Mouse (Mus musculus): Measurements from ENCODE around the gene Ank2.
A peak's percentile ranks its signal among the peaks of the same experiment; 100 is the strongest.
"Not testable (repeated sequence)": the region's sequence is repeated elsewhere in the genome, so short reads cannot be mapped to it uniquely, and the experiment has no call there.

Gene Ank2

DNA sequence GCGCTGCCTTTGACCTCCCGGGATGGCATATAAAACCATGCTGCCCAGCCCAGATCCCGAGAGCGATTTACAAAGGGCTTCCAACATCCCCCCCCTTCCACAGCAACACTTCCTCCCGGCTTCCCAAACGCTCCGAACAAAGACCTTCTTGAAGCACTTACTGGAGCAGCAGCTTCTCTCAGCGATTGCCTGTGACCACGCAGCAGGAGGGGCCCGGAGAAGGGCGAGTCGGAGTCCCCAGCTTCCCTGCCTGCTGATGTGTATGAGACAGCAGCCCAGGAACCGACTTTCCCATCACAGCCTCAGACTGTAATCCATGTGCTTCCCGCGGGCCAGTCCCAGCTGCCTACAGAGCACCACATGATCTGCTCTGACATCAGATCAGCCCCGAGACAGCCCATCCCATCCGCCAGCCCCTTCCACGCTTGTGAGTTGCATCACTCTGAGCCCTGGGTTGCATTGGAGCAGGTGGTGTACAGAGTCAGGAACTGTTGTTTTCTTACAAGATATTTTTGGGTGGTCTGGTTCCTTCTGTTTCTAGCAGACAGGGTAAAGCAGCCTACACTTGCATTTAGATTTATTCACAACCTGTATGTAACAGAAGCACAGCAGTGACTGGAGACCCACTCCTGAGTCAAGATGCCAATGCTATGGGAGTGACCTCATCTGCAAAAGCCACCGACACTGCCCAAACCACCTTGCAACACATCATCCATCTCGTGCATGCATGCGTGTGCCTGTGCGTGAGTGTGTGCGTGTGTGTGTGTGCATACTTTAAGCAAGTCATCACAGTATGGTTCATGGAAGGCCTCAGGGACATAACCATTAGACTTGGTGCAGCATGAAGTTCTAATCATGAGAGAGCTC lies 90.2 kb downstream of the Ank2 start:
- DNase-seq = peak; percentile 74 to 78

DNA sequence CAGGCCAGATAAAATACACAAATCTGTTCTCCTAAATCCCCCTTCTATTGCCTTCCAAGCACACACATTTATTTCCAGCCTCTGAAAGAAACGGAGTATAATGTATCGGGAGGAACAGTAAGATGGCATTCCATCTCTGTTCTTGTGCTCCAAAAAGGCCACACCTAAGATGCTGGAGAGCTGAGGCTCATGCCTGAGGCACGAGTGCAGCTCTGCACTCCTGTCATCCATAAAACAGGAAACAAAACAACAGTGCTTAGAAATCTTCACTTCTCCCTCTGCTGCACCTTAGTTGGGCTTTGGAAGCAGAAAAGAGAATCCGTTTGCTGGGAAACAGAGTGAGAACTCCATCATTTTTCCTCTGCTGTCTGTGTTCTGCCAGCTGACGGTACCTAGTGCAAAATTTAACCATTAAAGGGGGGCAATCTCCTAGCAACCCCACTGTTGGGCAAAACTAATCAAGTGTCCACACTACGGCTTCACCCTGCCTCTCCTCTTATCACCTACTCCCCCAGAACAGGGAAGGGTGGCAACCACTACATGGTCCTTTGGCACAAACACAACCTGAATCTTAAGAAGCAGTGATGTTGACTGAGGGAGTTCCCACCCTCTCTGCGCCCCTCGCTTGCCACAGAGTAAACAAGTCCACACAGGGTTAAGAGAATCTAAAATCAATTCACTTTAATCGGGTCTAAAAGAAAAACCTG lies 91.1 kb downstream of the Ank2 start:
- DNase-seq = peak; percentile 25 to 30

- DNase-seq = no peak
Observed at GRCm38 (mm10) chr3:127406883-127407282, 92.3 kb downstream of the Ank2 start.

DNA sequence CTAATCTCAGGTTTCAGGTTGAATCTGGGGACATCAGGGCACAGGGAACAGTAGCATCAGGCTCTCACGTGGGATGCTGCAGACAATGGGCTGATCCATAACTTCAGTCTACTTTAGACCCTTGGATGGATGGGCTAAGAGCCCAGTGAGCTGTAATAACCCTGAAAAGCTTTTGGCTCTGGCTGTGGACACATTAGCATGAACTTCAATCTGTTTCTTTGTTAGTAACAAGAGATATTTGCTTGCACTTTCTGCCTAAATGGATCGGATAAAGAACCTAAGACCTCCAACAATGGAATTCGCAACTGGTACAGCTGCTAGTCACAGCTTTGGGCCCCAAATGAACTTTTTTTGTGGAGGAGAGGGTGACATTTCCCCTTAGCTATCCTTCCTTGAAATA lies 94.8 kb downstream of the Ank2 start:
- DNase-seq = no peak

DNA sequence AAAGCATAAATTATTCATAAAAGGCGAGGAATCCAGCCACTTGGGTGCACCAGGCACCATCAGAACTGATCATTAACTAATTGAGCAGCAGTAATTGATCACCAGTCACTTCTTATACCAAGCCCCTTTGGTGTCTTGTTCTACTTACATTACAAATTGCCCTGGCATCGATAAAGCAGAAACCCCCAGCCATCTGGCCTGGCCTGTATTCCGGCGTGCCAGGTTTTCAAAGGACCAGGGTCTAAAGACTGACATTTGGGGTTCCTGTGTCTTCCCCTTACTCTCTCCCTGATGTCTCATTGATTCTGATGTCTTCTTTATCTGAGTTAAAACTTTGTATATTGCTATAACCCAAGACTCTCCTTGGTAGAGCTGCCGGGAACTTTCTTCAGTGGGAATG lies 98.2 kb downstream of the Ank2 start:
- DNase-seq = no peak

DNA sequence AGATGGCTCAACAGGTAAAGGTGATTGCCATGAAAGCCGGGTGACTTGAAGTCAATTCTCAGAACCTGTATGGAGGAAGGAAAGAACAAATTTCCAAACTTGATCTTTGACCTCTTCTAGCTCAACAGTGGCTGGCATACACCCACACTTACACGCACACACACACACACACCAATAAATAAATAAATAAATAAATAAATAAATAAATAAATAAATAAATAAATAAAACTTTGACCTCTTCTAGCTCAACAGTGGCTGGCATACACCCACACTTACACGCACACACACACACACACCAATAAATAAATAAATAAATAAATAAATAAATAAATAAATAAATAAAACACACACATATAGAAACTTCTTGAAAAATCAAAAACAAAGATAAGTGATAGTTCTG lies 98.7 kb downstream of the Ank2 start:
- DNase-seq = not testable (repeated sequence)

DNA sequence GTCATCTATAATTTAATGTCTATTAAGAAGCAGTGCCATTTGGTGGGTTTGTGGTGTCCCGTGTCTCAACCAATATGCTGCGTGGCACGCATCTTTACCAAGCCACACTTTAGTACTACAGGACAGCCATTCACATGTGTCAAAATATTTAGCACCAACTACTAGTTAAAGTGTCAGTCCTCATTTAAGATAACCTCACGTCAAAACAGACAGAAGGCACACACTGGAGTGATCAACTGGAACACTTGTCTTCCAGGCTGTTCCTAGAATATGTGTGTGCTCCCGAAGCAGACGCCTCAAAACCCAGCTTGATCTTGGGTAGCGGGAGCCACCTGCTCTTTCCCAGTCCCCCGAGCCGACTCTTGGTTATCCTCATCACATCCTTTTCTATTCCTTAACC lies 101.4 kb downstream of the Ank2 start:
- DNase-seq = no peak

DNA sequence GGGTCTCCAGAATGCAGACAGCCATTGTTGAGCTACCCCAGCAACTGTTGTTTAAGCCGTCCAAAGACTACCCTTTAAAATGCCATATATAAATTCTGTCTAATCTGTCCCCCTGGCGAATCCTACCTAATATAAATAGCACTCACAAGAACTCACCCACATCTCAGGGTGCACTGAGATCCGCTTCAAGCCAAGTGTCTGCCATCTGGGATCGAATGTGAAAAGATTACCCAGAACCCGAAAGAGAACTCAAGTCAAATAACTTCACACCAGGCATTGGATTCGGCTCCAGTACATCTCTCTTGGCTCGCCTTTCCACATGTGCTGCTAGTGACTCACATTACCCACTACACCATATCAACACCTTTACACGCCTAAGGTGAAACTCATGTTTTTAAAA lies 103.9 kb downstream of the Ank2 start:
- DNase-seq = no peak

DNA sequence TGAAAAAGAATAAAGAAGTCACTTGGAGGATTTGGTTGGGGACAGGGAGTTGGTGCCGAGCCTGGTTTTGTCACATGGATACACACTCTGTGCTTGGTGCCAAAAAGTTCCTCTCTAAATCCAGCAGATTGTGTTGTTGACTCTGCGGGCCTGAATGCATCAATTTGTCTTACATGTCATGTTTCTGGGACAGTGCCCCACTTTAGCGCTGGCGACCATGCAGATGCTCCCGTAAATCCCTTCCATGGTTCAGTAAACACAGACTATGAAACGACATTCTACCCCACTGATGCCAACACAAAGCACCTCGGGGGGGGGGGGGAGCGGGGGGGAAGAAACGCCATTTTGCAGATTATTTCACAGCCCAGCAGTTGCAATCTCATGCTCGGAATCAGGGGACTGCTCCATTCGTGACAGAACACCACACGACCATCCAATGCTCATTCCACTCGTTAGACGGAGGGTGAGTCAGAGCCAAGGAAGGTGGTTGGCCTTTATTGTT lies 112.1 kb downstream of the Ank2 start:
- peak; percentile 23 to 26 for DNase-seq

GRCm38 (mm10) chr3:127383231-127383630 lies 115.9 kb downstream of the Ank2 start:
- no peak for DNase-seq

DNA sequence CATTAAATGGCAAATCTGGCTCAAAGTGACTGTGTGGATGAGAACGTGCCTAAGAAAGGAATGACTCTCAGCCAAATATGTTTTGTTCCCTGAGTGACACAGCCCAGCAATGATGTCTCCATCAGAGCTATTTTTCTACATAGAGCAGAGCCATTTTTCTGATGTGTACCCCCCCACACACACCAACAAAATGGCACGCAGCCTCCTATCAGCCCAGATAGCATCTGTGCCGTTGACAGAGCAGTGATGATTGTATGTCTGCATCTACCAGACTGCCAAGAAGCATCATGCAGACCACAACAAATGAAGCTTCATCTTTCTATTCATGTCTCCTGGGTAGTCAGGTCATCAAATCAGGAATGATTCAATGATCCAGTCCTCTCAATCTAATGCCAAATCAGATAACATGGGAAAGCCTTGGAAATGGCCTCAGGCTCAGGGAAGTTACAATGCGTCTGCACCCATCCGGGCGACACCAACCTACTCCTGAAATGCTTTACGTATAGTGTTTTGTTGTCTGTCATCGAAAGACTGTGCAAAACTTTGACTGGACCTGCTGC lies 122.2 kb downstream of the Ank2 start:
- DNase-seq = no peak

DNA sequence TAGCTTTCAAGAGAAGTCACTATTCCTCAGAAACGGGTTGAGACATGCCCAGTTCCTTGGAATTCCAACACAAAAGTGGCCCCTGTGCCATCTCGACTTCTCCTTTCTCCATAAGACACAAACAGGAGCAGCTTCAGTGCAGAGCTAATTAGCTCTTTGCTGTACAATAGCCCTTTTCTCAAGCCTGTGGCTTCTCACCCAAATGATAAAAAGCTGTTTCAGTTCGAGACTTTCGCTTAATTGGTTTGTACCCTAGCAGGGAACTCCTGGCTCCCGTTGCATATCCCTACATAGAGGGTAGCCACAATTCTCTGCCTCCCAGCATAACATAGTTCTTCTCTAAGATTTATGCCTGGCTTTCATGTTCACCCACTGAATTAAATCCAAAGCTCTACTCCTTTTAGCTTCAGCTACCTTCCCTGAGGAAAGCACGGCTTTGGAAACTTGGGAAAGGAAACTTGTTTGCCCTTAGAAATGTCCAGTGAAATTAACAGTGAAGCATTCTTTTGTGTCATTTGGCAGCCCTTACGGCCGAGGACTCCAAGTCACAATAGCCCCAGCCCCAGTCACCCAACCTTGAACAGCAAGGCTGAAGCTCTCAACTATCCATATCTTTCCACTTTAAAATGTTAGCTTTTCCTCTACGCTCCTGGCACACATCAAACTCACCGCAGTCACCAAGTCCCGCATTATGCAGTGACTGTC lies 123.0 kb downstream of the Ank2 start:
- DNase-seq = no peak

GRCm38 (mm10) chr3:127374190-127374710 lies 124.9 kb downstream of the Ank2 start:
- DNase-seq = no peak

DNA sequence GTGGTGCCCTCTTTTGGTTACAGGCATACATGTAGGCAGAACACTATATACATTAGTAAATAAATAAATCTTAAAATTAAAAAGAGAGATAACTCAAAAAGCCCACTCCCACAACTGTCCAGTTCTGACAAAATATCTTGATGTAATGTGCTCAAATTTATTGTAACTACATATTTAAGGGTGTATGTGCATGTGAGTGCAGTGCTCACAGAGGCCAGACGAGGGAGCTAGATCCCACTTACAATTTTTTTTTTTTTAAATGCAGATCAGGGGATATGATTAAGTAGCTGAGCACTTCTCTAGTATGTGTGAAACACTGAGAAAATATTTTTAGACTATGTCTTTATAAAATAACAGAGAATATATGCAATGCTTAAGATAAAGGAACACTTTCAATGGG lies 127.4 kb downstream of the Ank2 start:
- DNase-seq = no peak

DNA sequence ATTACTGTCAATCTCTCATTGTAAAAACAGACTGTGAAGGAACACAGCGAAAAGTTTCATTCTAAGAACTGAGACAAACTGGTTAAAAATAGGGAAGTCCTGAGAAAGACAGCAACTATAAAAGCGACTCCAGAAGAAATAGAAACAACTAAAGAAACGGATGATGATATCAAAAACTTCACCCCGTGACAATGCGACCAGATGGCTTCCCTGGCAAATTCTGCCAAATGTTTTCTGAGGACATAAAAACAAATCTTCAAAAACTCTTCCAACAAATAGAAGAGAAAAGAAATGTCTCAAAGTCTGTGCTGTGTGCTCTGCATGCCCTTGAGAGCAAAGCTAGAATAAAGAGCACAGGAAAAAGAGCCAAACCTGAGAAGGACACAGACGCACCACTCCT lies 129.6 kb downstream of the Ank2 start:
- no peak for DNase-seq

DNA sequence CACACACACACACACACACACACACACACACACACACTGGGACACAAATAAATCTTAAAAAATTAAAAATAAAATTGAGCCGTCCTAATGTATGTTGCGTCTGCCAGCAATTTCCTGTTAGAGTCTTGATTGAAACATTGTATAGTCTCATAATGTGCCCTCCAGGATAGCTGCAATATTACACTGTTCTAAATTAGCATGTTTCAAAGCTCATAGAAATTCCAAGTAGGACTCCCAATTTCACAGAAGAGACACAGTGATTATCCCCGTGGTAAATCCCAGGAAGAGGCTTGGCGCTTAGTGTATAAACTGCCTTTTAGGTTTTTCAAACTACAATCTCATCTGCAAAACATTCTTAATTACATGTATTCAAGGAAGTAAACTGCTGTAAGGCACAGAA lies 131.7 kb downstream of the Ank2 start:
- no peak for DNase-seq

GRCm38 (mm10) chr3:127363512-127363911 lies 135.6 kb downstream of the Ank2 start:
- DNase-seq = peak; percentile 49 to 69

DNA sequence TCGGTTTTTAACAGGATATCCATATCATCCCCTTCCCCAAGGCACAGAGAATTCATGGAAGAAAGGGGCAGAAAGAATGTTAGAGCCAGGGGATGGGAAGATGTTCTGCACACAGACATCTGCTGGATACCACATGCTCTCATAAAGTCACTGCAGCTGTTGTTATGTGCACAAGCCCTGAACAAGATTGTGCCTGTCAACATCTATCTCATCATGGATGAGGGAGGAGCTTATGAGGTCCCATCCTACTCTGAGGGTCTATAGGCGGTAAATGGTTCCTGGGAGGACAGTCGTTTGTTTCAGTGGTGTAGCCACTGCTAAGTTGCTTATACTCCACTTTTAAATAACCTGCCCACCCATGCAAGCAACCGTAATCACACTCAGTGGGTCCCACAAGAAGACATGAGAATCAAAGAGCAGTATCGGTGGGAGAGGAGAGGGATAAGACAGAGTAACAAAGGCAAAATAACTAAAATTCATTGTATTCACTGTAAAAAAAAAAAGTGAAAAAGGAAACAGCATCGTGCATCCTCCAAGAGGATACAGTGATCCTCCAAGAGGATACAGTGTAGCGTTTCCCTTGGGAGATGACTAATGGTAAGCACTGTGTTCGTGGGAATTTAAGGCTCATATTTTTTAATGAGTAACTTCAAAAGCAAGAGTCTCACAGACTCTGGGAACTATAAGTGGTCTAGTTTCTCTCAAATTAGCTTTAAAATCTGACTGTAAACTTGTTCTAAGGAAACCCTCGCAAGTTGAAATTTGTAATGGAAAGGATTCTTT lies 136.3 kb downstream of the Ank2 start:
- DNase-seq = no peak

- no peak for DNase-seq
Observed at GRCm38 (mm10) chr3:127361846-127362245, 137.3 kb downstream of the Ank2 start.

GRCm38 (mm10) chr3:127361384-127361783 lies 137.8 kb downstream of the Ank2 start:
- DNase-seq = no peak

- DNase-seq = no peak
Observed at GRCm38 (mm10) chr3:127355252-127355651, 143.9 kb downstream of the Ank2 start.
